Mouse (Mus musculus) kidney, postnatal 10 days (tissue): Measurements from ENCODE around the gene Col15a1.

Experiments used
- DNase-seq: peaks from one replicate; pipeline ENCODE4 v3.0.0; 2021; ENCODE audit warnings: mixed read lengths

The Col15a1 gene

DNA sequence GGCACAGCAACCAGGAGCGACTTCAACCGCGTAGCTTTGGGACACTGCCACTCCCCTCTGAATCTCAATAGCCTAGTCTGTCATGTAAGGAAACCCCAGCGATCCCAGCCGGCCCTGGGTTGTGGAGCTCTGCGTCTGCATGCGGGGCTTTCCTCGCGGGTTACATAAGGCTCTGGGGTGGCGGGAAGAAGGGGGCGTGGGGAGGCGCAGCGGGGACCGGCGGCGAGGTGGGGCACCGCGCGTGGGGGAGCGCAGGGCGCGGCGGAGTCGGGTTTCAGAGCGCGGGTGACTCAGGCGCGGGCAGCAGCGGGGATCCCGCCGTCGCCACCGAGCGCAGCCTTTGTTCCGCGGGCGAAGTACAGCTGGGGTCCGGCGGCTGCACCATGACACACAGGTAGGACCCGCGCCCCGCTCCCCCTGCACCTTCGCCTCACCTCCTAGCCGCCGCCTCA is at the start of gene Col15a1:
Col15a1 (plus strand) TSS at position 193 of the 452 bp plus-strand sequence.
- no peak for DNase-seq

DNA sequence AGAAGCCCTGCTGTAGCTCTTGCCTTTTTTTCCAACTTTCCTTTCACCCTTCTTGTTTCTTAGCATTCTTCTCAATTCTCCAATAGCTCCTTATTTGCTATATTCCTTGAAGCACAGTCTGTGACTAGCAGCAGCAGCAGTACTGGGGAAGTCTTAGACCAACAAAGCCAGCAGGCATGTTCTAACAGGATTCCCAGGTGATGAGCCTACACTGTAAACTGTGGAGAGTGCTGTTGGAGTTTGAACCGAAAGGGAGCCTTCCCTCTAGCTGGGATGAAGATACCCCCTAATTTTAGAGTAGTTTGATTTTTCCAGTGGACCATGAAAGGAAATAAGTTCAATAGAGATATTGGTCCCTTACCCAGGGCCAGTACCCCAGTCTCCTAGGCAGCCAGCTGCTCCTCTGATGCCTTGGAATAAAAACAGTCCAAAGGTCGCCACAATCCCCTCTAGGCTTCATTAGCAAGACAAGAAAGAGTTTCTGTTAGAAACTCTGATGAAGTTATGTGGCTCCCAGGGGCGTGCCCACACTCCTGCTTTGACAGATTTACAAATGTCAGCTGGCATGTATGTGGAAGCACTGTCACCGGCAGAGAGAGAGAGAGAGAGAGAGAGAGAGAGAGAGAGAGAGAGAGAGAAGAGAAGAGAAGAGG is 46.7 kb upstream of the Col15a1 start:
- peak; percentile 28 for DNase-seq

DNA sequence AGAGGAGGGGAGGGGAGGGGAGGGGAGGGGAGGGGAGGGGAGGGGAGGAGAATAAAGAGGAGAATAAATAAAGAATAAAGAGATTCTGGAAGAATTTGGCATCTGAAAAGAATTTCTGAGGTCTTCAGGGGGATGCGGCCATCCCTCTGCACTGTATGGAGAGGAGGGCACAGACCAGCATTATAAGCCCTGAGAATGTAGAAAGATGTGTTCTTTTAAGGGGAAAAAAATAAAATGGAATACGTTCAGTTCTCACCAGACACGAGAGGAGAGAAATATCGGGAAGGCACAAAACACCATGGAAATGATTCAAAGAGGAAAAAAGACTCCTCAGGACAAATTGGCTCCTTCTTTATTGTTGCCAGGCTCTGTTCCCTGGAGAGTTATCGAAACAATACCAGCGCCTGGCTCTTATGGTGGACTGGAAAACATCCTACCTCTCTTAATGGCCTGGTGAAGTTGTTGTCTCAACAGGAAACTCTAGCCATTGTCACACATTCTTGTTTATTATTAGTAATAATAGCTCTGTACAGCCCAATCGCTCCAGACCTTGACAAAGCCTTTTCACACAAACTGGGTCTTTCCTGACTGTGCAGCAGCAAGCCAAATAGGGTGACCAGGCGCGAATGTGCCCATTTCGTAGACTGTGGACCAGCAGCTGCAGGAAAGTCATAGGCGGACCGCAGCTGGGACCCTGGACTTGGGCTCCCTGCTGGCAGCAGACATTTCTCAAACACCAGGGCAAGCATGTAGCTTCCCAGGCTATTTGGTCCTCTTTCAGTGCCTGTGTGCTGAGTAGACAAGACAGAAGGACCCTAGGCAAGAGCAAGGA is 46.0 kb upstream of the Col15a1 start:
- no peak for DNase-seq

DNA sequence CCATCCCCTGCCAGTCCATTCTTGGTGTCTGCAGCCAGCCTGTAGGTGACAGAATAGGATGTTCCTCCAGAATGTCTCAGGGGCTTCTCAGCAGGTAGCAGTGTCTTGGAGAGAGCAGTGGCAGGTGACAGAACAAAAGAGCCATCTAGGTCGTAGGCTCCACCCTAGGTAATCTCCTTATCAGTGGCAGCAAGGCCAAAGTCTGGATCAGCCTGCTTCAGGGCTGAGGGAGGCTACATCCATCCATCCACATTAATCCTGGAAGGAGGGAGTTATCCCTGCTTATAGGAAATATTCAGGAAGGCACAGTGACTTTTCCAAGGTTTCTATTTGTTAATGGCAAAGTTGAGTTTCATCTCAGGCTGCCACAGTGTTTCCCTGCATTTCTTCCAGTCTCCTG is 35.6 kb upstream of the Col15a1 start:
- DNase-seq, result no peak

DNA sequence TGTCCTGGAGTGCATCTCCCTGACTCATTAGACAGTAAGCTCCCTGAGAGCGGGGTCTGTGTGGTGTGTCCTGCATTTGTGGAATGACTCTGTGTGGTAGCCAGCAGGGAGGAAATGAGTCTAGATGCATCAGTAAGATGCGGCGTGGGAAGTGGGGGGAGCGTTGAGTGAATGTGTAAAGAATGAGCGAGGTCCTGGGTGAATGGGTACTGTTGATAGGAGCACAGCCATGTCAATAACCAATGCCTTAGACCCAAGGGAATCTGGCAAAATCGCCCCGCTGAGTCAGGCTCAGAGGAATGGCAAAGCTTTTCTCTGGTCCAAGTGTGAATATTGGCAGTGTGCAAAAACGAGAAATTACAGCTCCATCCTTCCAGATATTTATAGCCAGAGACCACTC is 30.9 kb upstream of the Col15a1 start:
- no peak for DNase-seq

DNA sequence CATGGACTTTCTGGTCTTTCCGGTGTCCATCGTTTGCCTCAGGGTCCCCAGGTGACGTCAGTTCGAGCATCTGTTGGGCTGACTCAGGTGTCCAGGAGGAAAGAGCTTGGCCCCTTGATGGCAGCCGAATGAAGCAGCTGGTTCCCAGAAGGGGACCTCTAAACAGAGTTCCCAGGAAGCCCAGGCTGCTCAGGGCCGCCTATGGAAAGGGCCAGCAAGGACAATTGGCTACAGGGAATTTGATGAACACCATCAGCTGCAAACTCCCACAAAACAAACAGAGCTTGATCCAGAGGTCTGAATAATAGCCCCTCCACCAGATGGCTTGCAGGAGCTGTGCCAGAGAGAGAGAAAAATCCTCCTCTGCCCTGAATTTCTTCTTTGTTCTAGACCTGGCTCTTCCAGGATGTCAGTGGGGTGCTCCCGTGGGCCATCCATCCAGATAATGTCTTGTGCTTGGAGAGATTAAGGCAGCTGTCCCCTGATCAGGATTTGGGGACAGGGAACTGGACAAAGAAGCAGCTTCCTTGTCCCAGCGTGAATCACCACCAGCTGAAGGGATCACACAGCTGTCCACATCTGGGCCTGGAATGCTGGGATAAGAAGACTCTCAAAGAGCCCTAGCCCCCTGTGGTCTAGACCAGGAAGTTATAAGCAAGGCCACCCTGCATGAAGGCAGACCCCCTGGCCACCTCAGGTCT is 29.6 kb upstream of the Col15a1 start:
- peak; percentile 87 for DNase-seq

DNA sequence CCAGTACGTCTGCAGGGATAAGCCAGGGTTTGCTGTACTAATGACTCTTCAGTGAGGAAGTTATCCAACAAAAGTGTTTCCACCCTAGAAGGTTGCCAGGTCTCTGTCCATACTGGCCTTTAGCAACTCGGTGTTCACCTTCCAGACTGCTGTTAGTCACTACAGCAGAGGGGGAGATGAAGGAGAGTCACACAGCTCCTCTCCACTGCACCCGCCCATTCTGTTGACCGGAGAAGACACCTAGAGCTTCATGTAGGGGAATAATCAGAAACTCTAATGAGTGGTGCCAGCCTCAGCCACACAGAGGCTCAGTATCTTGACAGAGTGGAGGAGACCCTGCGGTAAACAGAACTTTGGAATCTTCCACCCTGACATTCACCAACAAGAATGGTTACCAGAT is 28.4 kb upstream of the Col15a1 start:
- no peak for DNase-seq

DNA sequence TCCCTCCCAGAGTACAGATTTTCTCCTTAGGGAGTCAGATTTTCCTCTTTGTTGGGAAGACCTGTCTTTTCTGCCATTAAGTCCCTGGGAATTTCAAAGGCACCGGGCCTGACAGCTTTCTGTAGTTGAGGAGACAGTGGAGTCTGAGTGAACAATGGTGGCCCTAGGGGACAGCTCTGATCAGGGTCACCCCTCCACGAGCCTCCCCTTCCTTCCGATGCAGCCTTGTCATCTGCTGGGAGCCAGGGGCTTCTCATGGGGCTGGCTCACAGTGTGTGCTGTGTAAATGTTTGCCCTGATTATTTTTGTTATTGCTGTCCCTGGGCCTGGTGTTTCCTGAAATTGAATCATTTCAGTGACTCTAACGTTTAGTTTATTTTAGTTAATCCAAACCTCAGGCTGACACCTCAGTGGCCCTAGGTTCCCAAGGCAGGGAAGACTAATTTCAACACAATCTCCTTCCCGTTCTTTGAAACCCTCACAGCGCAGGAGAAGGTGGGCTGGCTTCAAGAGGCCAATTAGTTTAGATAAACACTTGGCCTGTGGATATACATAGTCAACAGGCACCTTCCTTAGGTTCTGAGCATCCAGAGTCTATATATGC is 23.8 kb upstream of the Col15a1 start:
- DNase-seq, result no peak

DNA sequence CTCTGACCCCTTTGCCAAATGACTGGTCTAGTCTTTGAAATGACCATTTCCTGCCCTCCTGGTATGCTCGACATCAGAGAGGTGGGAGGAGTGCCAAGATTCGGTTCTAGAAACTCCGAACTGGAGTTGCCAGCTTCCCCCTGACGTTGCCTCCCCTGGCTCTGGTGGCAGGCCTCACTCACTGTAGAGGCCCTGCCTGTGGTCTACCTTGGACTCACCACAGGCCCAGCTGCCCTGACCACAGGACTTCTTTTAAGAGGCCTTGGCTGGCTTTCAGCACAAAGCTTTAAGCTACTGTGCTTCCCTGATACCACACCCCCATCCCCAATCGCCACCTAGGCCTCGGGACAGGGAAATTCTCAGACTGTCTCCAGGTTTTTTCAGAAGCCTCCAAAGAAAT is 21.4 kb upstream of the Col15a1 start:
- no peak for DNase-seq

DNA sequence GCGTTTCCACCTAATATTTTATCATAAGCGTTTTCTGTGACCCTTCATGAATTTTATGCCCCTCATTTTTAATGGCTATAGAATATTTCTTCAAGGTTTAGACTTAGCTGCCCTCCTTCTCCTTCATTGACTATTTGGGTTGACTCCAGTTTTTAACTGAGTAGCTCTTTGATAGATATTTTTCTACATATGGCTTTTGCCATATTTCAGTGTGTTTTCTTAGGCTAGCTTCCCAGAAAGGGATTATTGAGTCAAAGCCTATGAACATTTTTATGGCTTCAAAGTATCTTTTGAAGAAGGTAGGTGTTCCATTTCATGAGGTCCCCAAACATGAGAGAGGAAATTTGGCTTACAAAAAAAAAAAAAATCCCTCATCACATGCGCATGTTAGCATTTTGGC is 11.8 kb upstream of the Col15a1 start:
- no peak for DNase-seq

DNA sequence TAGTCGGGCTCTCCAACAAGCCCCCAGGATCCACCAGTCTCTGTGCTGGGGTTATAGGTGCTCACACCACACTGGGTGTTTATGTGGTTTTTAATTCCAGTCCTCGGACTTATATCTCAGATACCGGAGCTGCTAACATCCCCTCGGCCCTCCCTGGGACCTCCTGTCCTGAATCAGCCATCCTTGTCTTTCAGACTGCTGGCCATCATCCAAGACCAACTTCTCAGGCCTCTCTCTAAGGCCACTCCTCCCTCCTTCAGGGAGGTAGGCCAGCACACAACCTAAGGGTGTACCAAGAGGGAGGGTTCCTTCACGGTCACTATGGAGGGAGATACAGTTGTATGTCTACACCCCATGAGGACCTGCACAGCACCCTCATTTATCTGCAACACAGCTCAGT is 4.3 kb upstream of the Col15a1 start:
- DNase-seq, result no peak

DNA sequence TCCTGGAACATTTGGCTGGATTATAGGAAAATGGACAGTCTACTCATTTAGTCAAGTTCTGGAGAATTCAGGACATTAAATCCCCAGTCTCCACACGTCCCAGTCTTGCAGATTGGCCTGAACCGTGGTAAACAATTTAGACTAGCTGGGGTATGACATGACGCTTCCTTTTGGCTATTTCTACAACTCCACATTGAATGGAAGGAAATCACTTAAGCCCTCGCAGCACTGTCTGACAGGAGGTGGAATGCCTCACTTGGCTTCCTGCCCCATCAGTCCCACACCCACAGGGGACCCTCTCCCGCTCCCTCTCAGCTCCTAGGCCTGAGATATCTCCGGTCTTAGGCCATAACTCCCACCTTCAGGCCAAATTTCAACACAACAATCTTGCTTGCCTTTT is 2.1 kb upstream of the Col15a1 start:
- peak; percentile 70 for DNase-seq

DNA sequence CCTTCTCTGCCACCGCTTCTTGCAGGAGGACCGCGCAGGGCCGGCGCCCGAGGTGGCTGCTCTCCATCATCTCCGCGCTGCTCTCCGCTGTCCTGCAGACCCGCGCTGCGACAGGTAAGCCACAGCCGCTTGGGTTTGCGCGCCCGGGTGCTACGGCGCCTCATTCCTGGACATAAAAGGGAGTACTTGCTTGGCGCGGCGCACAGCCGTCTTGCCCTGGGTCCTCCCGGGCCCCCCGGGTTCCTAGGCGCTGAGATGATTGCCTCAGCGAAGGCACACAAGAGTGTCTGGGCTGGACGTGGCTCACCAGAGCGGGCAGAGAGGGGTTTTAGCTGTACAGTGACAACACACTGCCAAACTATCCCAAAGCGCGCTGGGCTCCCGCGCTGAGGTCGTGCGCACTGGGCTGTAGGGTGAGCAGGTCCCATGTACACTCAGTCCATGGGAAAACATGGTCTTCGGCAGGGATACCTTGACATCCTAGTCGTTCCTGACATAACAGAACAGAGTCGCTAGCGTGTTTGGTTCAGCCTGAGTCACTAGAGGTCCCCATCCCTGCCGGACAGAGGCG is 545 bp downstream of the Col15a1 start:
- peak; percentile 67 for DNase-seq

DNA sequence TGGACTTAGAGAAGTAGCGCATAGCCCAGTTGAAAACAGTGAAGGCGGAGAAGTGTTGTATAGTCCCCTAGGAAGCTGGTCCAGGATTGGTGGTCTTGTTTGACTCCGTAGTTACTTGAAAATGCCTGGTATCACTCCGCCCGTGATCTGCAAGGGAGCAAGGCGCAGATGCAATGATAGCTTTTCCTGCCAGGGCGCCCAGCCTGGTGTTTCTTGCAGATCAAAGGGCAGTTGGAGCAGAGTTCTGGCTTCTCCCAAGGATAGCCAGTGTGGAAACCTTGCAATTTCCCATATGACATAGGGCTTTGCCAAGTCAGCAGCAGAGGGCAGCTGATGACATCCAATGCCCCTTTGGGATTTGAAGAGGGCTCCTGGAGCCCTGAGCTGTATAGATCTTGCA is 1.5 kb downstream of the Col15a1 start:
- peak; percentile 52 for DNase-seq

DNA sequence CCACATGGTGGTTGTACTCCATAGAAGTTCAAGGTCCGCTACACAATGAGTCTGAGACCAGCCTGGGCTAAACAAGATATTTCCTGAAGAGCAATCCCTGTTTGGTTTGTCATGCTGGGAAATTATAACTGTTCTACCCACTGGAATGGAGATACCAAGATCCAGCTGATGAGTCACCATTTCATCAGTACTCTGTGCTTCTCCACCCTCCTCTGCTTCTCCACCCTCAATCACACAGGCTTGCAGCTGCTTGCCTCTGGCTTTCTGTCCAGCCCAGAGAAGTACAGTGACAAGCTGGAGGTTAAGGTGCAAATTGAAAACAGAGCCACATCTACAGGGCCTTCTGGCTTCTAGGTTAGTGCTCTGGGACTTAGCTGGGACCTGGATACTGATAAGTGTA is 10.9 kb downstream of the Col15a1 start:
- no peak for DNase-seq

DNA sequence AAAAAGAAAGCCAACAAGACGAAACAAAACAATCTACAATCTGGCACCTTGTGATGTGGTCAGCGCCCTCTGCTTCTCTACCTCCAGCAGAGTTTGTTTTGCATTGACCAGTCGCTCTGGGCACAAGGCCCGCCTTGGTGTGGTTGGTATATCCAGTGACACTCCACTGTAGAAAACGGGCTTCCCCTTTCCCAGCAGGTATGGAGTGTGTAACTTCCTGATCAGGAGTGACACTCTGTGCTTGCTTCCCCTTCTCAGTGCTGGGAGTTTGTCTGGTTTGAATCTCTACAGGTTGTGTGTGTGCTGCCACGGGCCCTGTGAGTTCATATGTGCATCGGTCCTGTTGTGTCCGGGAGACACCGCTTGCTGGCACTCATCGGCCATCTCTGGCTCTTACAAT is 11.4 kb downstream of the Col15a1 start:
- no peak for DNase-seq

DNA sequence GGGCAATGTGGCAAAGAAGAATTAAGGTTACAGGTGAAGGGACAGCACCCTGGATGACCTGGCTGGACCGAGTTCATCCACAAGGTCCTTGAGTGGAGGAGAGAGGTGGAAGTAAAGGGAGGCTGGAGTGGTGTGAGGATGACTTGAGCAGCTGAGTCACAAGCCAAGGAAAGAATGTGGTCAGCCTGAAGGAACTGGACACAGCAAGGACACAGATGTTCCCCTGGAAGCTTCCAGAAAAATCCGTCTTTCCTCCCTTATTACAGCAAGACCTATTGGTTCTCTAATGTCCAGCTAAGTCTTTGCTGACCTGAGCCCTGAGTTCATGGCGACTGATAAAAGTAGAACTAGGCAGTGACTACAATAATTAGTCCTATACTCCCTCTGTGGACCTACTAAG is 12.6 kb downstream of the Col15a1 start:
- no peak for DNase-seq

DNA sequence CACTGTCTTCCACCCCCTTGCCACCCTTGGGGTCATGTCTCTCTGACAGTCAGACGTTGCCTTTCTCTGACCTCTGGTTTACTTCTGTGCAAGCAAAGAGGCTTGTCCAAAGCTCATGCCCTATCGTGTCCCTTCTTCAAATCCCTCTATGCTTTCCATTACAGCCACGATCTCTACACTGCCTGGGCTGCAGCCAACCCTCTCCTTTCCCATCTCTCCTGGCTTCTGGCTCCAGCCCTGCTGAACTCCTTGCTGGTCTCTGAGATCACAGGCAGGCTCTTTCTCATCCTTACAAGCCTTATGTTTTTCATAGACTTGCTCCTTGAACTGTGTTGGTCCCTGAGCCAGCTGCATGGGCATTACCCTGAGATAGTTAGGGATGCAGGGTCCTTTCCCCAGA is 14.2 kb downstream of the Col15a1 start:
- DNase-seq, result no peak

DNA sequence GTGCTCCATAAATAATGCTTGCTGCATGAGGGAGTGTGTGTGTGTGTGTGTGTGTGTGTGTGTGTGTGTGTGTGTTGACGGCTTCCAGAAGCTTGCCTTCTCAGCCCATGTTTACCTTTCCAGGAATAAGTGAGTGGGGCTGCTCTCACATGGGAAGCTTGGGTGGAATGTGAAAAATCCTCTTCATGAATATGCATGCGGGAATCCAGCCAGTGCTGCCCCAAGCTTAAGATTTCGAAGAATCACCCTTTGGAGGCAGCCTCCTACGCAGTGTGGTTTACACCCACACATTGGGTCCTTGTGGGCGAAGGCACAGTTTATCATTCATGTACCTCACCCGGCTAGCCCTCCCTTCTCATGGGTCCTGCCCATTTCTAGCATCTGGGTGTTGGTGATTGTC is 18.0 kb downstream of the Col15a1 start:
- DNase-seq, result peak; percentile 67

DNA sequence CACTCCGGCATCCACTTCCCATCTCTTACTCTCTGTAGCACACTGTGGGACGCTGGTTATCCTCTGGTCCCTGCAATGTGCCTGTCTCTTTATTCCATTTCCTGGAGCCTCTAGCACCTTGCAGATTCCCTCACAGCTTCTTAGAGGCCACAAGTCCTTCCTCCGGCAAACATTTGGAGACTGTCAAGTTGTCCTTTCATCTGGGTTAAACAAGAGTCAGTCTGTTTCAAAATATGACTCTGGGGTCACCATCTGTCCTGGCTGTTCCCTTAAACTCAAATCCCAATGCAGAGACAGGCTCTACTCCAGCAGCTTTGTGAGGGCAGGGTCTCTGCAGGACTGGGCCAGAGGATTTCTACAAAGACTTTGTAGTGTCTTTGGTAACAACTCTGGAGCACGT is 19.1 kb downstream of the Col15a1 start:
- DNase-seq, result no peak

DNA sequence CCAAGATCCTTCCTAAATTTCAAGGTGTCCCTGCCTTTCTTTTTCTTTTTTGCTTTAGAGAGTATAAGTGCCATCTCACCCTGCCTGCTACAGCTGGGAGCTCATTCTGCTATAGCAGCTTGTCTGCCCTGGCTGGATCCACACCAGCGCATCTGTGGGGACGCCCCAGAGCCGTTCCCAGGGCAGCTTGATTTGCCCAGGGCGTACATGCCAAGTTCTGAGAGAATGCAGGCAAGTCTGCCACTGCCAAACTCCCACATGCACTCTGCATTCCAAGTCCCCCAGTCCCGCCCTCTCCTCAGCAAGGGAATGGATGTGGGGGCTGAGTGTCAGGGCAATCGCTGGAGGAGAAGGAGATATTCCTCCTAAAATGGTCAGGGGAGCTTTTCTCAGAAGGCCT is 19.8 kb downstream of the Col15a1 start:
- peak; percentile 59 for DNase-seq

DNA sequence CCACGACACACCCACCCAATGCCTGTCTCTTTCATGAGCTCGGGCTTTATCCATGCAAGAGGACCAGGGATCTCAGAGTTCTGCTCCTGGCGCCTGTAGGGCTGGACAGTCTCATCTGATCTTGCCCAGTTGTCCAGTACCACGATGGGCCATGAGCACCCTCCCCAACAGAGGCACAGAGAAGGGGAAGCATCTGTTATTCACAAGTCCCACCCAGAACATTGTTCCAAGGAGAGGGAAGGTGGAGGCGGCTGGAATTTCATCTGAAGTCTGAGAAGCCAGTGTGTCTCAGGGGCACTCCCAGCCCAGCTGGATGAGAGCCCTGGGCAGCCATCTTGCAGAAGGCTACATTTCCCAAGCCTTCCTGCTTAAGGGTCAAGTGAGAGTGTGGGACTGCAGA is 21.0 kb downstream of the Col15a1 start:
- no peak for DNase-seq

DNA sequence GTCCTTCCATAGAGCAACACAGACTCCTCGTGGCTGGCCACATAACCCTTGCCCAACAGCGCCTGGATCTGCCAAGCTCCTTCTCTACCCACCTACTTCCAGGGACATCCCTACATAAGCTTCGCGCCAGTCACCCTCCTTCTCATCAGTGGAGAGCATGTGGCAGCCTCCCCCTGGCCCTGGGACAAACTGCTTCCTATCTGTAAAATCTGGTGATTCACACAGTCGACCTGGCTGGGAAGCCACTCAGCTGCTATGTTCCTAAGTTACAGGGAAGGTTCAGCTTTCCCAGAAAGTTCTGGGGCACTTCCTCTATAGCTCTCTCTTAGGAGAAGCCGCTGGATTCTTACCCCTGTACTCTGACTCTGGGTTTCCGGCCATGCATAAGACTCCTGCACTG is 22.5 kb downstream of the Col15a1 start:
- DNase-seq, result no peak
